Mouse (Mus musculus) intestine, embryonic 16.5 days (tissue): ENCODE results near the gene Rab8b. TPM values are rescaled to one million over a fixed set of nuclear protein-coding genes. Genes with fewer than 3 reads are reported as not detected.

ENCODE experiments used
- ATAC-seq: fragments of 200-750 bp; cut with Nextera tagmentation; 2 replicates; pipeline ENCODE4 v1.8.0; 2017; ENCODE audit warnings: moderate TSS enrichment, moderate library complexity
- H3K27ac ChIP-seq: fragments of 300-500 bp; sonication (generic); 2 replicates; pipeline ENCODE4 v1.5.1; 2014; ENCODE audit warnings: mild to moderate bottlenecking, low read length
- H3K27me3 ChIP-seq: fragments of 300-500 bp; sonication (generic); replicated peaks from 2 replicates; pipeline ENCODE4 v1.6.1; 2014; ENCODE audit warnings: low read length, control low read depth, mixed read lengths; ENCODE audit not compliant: control insufficient read depth, insufficient read depth
- H3K36me3 ChIP-seq: fragments of 300-500 bp; sonication (generic); 2 replicates; pipeline ENCODE4 v1.6.1; 2014; ENCODE audit warnings: low read length, control low read depth; ENCODE audit not compliant: control insufficient read depth, insufficient read depth
- H3K4me1 ChIP-seq: fragments of 300-500 bp; sonication (generic); 2 replicates; pipeline ENCODE4 v1.6.1; 2014; ENCODE audit warnings: low read length, control low read depth, mixed read lengths; ENCODE audit not compliant: control insufficient read depth, insufficient read depth
- H3K4me2 ChIP-seq: fragments of 300-500 bp; sonication (generic); 2 replicates; pipeline ENCODE4 v1.6.1; 2014; ENCODE audit warnings: low read depth, low read length, control low read depth
- H3K4me3 ChIP-seq: fragments of 300-500 bp; sonication (generic); 2 replicates; pipeline ENCODE4 v1.5.1; 2014; ENCODE audit warnings: mild to moderate bottlenecking, low read length
- H3K9ac ChIP-seq: fragments of 300-500 bp; sonication (generic); 2 replicates; pipeline ENCODE4 v1.6.1; 2014; ENCODE audit warnings: low read depth, low read length
- H3K9me3 ChIP-seq: fragments of 300-500 bp; sonication (generic); 2 replicates; pipeline ENCODE4 v1.6.1; 2016; ENCODE audit warnings: low read length, control low read depth; ENCODE audit not compliant: control insufficient read depth
- WGBS: fragments of 180-500 bp; shearing (Covaris S2); extraction: QIAGEN DNeasy Blood & Tissue Kit; methylation state at CpG from one replicate; pipeline ENCODE4 v1.1.7; 2014; 5-methylcytosine and 5-hydroxymethylcytosine counted together
- polyA plus RNA-seq: library from polyadenylated mRNA; unstranded; fragments of >200 nt; fragmentation: Nextera tagmentation; extraction: Ambion mirVana; gene quantifications from 2 replicates; pipeline ENCODE4 v1.2.1, GENCODE M21; 2015

The Rab8b gene
- polyA plus RNA-seq, 1 experiment from 2014 or later, result 18.3 TPM

GRCm38 (mm10) chr9:66938836-66939235 lies 19.3 kb upstream of the Rab8b start:
- Histone ChIP-seq H3K4me2 (no peak overlapping the region), H3K4me1 (peaks cover 7% of the 10 kb centered on the region), H3K9ac (no peak overlapping the region), H3K36me3 (no peaks in the 10 kb centered on the region), H3K9me3 (no peaks in the 10 kb centered on the region), H3K4me3 (no peak overlapping the region), H3K27ac (no peak overlapping the region), H3K27me3 (no peaks in the 10 kb centered on the region)
- no peak for ATAC-seq
- WGBS, result 8% methylated on average over 4 of the region's 4 CpGs

GRCm38 (mm10) chr9:66937507-66937906 lies 18.0 kb upstream of the Rab8b start:
- no peak overlapping the region for H3K9ac ChIP-seq
- no peak overlapping the region for H3K4me2 ChIP-seq
- no peaks in the 10 kb centered on the region for H3K9me3 ChIP-seq
- 59% methylated on average over 8 of the region's 8 CpGs for WGBS
- H3K4me3 ChIP-seq, result no peak overlapping the region
- no peaks in the 10 kb centered on the region for H3K36me3 ChIP-seq
- ATAC-seq, result no peak
- H3K27me3 ChIP-seq, result no peaks in the 10 kb centered on the region
- H3K27ac ChIP-seq, result no peak overlapping the region
- peaks cover 5% of the 10 kb centered on the region for H3K4me1 ChIP-seq

DNA sequence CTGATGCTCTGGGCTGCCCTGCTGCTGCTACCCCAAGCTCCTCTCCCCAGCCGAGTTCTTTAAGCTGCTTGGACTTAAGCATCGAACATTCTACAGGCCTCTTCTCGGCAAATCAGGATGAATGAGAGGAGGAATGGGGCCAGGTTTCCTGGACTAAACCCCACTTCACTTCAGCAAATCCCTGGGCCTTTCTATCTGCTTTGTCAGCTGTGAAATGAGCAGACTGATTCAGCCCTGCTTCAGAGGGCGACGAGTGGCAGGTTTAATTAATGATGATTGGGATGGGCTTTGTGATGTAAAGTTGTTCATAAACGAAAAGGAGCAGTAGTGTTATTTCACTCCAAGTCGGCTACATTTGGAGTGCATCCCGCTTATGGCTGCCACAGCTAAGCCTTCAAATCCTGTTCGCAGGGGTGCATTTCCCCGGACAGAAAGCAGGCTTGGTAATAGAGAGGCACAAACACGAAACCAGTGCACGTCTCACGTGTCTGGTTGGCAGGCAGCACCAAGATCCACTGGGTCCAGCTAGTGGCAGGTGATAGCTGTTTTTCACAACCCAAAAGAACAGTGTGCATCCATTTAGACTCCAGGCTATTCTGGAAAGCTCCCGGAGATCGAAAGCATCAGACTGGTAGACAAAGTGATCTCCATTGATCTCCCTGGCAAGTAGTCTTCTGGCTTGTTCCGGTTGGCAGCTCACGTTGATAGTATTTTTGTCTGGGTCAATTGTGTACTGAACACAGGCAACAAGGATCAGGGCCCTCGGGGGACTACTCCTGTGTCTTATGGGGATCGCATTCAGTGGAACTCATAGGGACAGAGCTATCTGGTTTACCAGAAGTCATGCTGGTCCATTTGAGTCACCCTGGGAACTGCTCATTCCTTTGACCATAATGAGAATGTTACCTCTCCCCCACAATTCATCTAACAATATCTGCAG lies 14.7 kb upstream of the Rab8b start:
- Histone ChIP-seq H3K27ac (no peak overlapping the region), H3K4me2 (no peak overlapping the region), H3K27me3 (no peaks in the 10 kb centered on the region), H3K4me3 (no peak overlapping the region), H3K9ac (no peak overlapping the region), H3K4me1 (no peaks in the 10 kb centered on the region), H3K9me3 (no peaks in the 10 kb centered on the region), H3K36me3 (no peaks in the 10 kb centered on the region)
- 65% methylated on average over 19 of the region's 19 CpGs for WGBS
- no peak for ATAC-seq

DNA sequence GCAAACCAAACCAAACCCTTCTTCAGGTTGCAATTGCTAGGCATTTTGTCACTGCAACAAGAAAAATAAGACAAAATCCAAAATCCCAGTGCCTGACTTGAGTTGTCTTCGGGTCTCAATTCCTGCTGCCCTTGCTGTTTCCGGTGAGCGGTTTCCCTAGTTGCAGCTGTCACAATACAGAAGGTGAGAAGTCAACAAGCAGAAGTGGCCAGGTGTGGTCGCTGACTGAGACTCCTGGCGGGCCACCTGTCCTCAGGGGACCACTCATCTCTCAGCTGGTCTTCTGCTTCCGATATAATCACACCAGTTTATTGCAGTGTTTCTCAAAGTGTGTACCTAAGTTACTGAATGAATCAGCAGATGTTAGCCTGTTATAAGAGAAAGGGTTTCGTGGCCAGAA lies 10.9 kb upstream of the Rab8b start:
- H3K4me2 ChIP-seq, result no peak overlapping the region
- H3K27me3 ChIP-seq, result no peaks in the 10 kb centered on the region
- H3K36me3 ChIP-seq, result no peaks in the 10 kb centered on the region
- no peaks in the 10 kb centered on the region for H3K4me1 ChIP-seq
- no peak overlapping the region for H3K27ac ChIP-seq
- no peaks in the 10 kb centered on the region for H3K9me3 ChIP-seq
- no peak overlapping the region for H3K9ac ChIP-seq
- no peak for ATAC-seq
- no peak overlapping the region for H3K4me3 ChIP-seq
- WGBS, result 56% methylated on average over 7 of the region's 7 CpGs

GRCm38 (mm10) chr9:66927696-66928402 lies 8.4 kb upstream of the Rab8b start:
- no peak overlapping the region for H3K27ac ChIP-seq
- H3K9me3 ChIP-seq, result no peaks in the 10 kb centered on the region
- no peak for ATAC-seq
- no peak overlapping the region for H3K4me2 ChIP-seq
- H3K36me3 ChIP-seq, result no peaks in the 10 kb centered on the region
- 85% methylated on average over 8 of the region's 8 CpGs for WGBS
- no peak overlapping the region for H3K4me3 ChIP-seq
- no peaks in the 10 kb centered on the region for H3K27me3 ChIP-seq
- no peaks in the 10 kb centered on the region for H3K4me1 ChIP-seq
- H3K9ac ChIP-seq, result no peak overlapping the region

DNA sequence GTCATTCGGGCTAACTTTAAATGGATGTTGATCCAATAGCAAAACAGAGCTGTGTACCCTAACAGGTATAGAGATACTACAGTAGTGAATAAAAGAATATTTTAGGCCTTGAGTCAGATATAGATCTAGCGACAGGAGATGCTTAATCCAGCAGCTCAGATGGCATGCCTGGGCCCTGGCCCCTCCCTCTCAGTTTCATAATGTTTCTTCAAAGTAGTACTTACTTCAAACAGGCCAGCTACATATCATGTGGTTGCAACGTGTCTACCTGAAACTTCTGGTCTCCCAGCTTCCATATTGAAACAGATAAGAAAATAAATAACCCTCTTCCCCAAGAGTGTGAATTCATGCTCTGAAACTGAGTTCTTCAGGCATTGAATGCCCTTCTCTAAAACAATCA lies 6.4 kb upstream of the Rab8b start:
- no peaks in the 10 kb centered on the region for H3K9me3 ChIP-seq
- H3K4me3 ChIP-seq, result no peak overlapping the region
- no peak for ATAC-seq
- H3K27ac ChIP-seq, result no peak overlapping the region
- WGBS, result 75% methylated on average over 3 of the region's 3 CpGs
- H3K27me3 ChIP-seq, result no peaks in the 10 kb centered on the region
- no peaks in the 10 kb centered on the region for H3K36me3 ChIP-seq
- no peak overlapping the region for H3K9ac ChIP-seq
- H3K4me1 ChIP-seq, result no peaks in the 10 kb centered on the region
- no peak overlapping the region for H3K4me2 ChIP-seq

DNA sequence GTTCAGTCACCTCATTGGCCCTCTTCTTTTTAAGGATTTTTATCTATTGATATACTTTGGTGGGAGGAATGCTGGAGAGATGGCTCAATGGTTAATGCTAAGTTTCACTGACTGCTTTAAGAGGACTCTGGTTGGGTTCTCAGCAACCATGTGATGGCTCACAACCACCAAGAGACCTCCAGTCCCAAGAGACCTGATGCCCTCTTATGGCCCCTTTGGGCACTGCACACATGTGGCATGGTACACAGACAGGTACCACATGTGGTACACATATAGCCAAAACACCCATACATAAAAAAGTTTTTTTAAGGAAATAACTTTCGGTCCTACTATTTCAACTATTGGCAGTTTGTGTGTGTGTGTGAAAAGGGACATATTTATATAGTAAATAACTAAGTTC lies 2.6 kb upstream of the Rab8b start:
- WGBS, result 96% methylated on average over 1 of the region's 1 CpGs
- Histone ChIP-seq H3K9ac (no peak overlapping the region), H3K4me2 (no peak overlapping the region), H3K4me3 (no peak overlapping the region), H3K9me3 (no peaks in the 10 kb centered on the region), H3K4me1 (peaks cover 5% of the 10 kb centered on the region; the same call in 1 of the 2 replicates), H3K27ac (no peak overlapping the region), H3K36me3 (no peaks in the 10 kb centered on the region), H3K27me3 (no peaks in the 10 kb centered on the region)
- no peak for ATAC-seq

GRCm38 (mm10) chr9:66920488-66921279 lies 1.2 kb upstream of the Rab8b start:
- H3K9ac ChIP-seq, result no peak overlapping the region
- no peaks in the 10 kb centered on the region for H3K27me3 ChIP-seq
- no peaks in the 10 kb centered on the region for H3K9me3 ChIP-seq
- H3K36me3 ChIP-seq, result no peaks in the 10 kb centered on the region
- H3K27ac ChIP-seq, result no peak overlapping the region
- peaks cover 12% of the 10 kb centered on the region for H3K4me1 ChIP-seq
- H3K4me3 ChIP-seq, result no peak overlapping the region; the same call in 1 of the 2 replicates
- ATAC-seq, result no peak
- H3K4me2 ChIP-seq, result peak overlapping the region; percentile 83
- 9% methylated on average over 6 of the region's 6 CpGs for WGBS

DNA sequence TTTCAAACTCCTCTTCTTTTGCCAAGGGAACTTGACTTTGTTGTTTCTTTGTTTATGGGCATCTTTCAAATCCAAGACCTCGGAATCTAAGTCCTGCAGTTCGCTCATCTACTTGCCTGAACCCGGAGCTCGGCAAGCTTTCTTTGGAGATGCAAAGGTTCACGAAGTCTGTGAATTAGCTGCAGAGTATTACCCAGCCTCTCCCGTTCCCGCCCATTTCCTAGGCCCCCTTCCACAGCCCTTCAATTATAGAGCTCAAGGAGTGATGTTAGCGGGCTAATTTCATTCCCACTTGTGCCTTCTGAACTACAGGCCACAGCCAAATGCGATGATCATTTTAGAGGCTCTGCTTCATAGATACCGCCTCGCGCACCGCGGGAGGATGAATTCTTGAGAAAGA lies 494 bp upstream of the Rab8b start:
- Histone ChIP-seq H3K36me3 (no peaks in the 10 kb centered on the region), H3K9ac (peak overlapping the region; percentile 65), H3K4me2 (peak overlapping the region; percentile 83), H3K4me3 (peak overlapping the region; percentile 93), H3K4me1 (peaks cover 17% of the 10 kb centered on the region), H3K27ac (peak overlapping the region; percentile 74), H3K9me3 (no peaks in the 10 kb centered on the region), H3K27me3 (no peaks in the 10 kb centered on the region)
- under 1% methylated on average over 14 of the region's 14 CpGs for WGBS
- ATAC-seq, result peak; percentile 46
